Mouse (Mus musculus) small intestine, adult 2 months (tissue): ENCODE measurements around the gene Zfp938.

Experiments
- CTCF ChIP-seq: fragments of 200-500 bp; IDR thresholded peaks from 2 replicates; pipeline ENCODE4 v1.5.1; 2012; ENCODE audit warnings: low read depth, mild to moderate bottlenecking, control low read depth, inconsistent platforms, low read length, moderate library complexity, mixed read lengths; ENCODE audit not compliant: insufficient replicate concordance, insufficient read length; ENCODE audit errors: extremely low read depth
- POLR2A ChIP-seq: fragments of 200-500 bp; IDR thresholded peaks from 2 replicates; pipeline ENCODE4 v1.6.1; 2012; ENCODE audit warnings: low read depth, mild to moderate bottlenecking, control low read depth, inconsistent platforms, low read length, moderate library complexity

- TF ChIP-seq CTCF, result no peak
- no peak for TF ChIP-seq POLR2A
Observed at GRCm38 (mm10) chr10:82245021-82245420, 3.9 kb upstream of the Zfp938 start.
